Mouse (Mus musculus) stomach, postnatal 0 days (tissue): ENCODE measurements at regions not wholly inside any gene's neighbourhood (a gene's known extent, or its start where the extent isn't known, plus 50 kb on each side); places are given as distances from the start of the nearest gene placed in this dataset.

Experiments used
- CTCF ChIP-seq: IDR thresholded peaks from 2 replicates; pipeline ENCODE4 v1.5.1; 2016; ENCODE audit warnings: antibody characterized with exemption, low read depth, mild to moderate bottlenecking, moderate library complexity
- EP300 ChIP-seq: optimal IDR thresholded peaks from 2 replicates; pipeline ENCODE3; 2016; ENCODE audit warnings: antibody characterized with exemption

DNA sequence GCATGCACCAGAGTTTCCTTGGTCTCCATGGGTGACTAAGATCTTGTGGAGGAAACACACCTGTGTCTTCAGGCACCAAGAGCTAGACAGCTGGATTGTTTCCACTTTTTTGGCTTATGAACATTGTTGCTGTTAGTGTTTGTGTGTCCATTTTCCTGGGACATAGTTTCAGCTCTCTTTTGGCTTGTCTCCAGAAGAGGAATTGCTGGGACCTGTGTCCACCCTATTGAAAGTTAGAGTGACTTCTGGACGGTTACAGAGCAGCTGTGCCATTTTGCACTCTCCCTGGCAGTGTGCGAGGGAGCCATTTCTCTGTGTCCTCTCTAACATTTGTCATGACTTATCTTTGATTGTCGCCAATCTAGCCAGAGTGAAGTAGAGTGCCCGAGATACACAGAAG is 51.5 kb upstream of the Irx3 start:
- TF ChIP-seq CTCF (no peak), EP300 (no peak)
